Mouse (Mus musculus) myocyte (in vitro differentiated cells): ENCODE measurements around the gene Olfr1373.

Experiments used
- CEBPB ChIP-seq: IDR thresholded peaks from 2 replicates; pipeline ENCODE4 v1.6.1; 2011; ENCODE audit warnings: mild to moderate bottlenecking, moderate library complexity; ENCODE audit not compliant: poor library complexity, insufficient read depth, severe bottlenecking
- E2F4 ChIP-seq: IDR thresholded peaks from one replicate; pipeline ENCODE4 v1.6.1; 2011; ENCODE audit warnings: mild to moderate bottlenecking, control low read depth, moderate library complexity; ENCODE audit not compliant: insufficient read depth
- MAX ChIP-seq: IDR thresholded peaks from one replicate; pipeline ENCODE4 v1.6.1; 2011; ENCODE audit warnings: low read depth, mild to moderate bottlenecking, control low read depth
- MYOD1 ChIP-seq, 3 experiments: IDR thresholded peaks; one replicate each; pipeline ENCODE4 v1.6.1; 2011; ENCODE audit warnings: control low read depth in 2 of 3, low read depth in 2 of 3, mild to moderate bottlenecking in 2 of 3, moderate library complexity in 1 of 3; ENCODE audit not compliant: insufficient read length in 2 of 3, control insufficient read depth in 1 of 3
- MYOG ChIP-seq, 3 experiments: IDR thresholded peaks; one replicate each; pipeline ENCODE4 v1.6.1; 2011; ENCODE audit warnings: control low read depth in 2 of 3, low read depth in 2 of 3, mild to moderate bottlenecking in 2 of 3; ENCODE audit not compliant: insufficient read length in 2 of 3, control insufficient read depth in 1 of 3, insufficient read depth in 1 of 3
- POLR2A ChIP-seq: IDR thresholded peaks from one replicate; pipeline ENCODE4 v1.6.1; 2011; ENCODE audit warnings: low read depth, mild to moderate bottlenecking, control low read depth, moderate library complexity; ENCODE audit not compliant: insufficient read length
- SRF ChIP-seq: IDR thresholded peaks from one replicate; pipeline ENCODE4 v1.6.1; 2011; ENCODE audit warnings: low read depth; ENCODE audit not compliant: control insufficient read depth, insufficient read length
- TCF12 ChIP-seq: IDR thresholded peaks from one replicate; pipeline ENCODE4 v1.6.1; 2011; ENCODE audit warnings: mild to moderate bottlenecking, control low read depth; ENCODE audit not compliant: poor library complexity, insufficient read depth, severe bottlenecking
- TCF3 ChIP-seq: IDR thresholded peaks from one replicate; pipeline ENCODE4 v1.6.1; 2011; ENCODE audit warnings: low read depth, control low read depth; ENCODE audit not compliant: insufficient read length

- no peak for TF ChIP-seq E2F4
- TF ChIP-seq TCF12, result no peak
- no peak for TF ChIP-seq POLR2A
- no peak for TF ChIP-seq SRF
- TF ChIP-seq MYOG (IDR thresholded peaks at IDR 0.05; ENCODE audit: control insufficient read depth in 1 of 3, insufficient read depth in 1 of 3, insufficient read length in 2 of 3, low read depth in 2 of 3), result no peak
- no peak for TF ChIP-seq MAX
- no peak for TF ChIP-seq MYOD1 (IDR thresholded peaks at IDR 0.05; ENCODE audit: control insufficient read depth in 1 of 3, insufficient read length in 2 of 3, low read depth in 2 of 3)
- no peak for TF ChIP-seq CEBPB
- no peak for TF ChIP-seq TCF3
Observed at GRCm38 (mm10) chr11:52108796-52109195, 36.5 kb downstream of the Olfr1373 start.
